Mouse (Mus musculus) cerebellum, adult 2 months (tissue): ENCODE measurements around the gene Rubcn. TPM values are rescaled to one million over a fixed set of nuclear protein-coding genes. Genes with fewer than 3 reads are reported as not detected.
A peak's percentile ranks its signal among the peaks of the same experiment; 100 is the strongest.
"Not testable (repeated sequence)": the region's sequence is repeated elsewhere in the genome, so short reads cannot be mapped to it uniquely, and the experiment has no call there.

Experiments
- DNase-seq, 2 experiments: peaks; one replicate each; pipeline ENCODE4 v3.0.0; 2021
- H3K27ac ChIP-seq: fragments of 200-500 bp; 2 replicates; pipeline ENCODE4 v1.5.1; 2012; ENCODE audit warnings: low read length, control low read depth, inconsistent platforms; ENCODE audit not compliant: insufficient read depth
- H3K27me3 ChIP-seq: fragments of 200-500 bp; 2 replicates; pipeline ENCODE4 v1.6.1; 2012; ENCODE audit warnings: inconsistent platforms, mild to moderate bottlenecking, low read length, moderate library complexity; ENCODE audit not compliant: control insufficient read depth, insufficient read depth
- H3K4me1 ChIP-seq: fragments of 200-500 bp; 2 replicates; pipeline ENCODE4 v1.6.1; 2011; ENCODE audit warnings: low read length; ENCODE audit not compliant: control insufficient read depth, insufficient read depth
- H3K4me3 ChIP-seq: fragments of 200-500 bp; replicated peaks from 2 replicates; pipeline ENCODE3; 2011; ENCODE audit warnings: mild to moderate bottlenecking, low read depth, low read length, control low read depth; ENCODE audit not compliant: insufficient read depth
- CTCF ChIP-seq: fragments of 200-500 bp; IDR thresholded peaks from 2 replicates; pipeline ENCODE4 v1.5.1; 2011; ENCODE audit warnings: low read depth, mild to moderate bottlenecking, control low read depth, low read length, moderate library complexity, borderline replicate concordance; ENCODE audit not compliant: insufficient read depth
- POLR2A ChIP-seq: fragments of 200-500 bp; IDR thresholded peaks from 2 replicates; pipeline ENCODE4 v1.6.1; 2011; ENCODE audit warnings: low read length, control low read depth, borderline replicate concordance; ENCODE audit not compliant: insufficient read depth
- WGBS: fragments of 180-500 bp; shearing (Covaris S2); methylation state at CpG from one replicate; pipeline ENCODE4 v1.1.7; 2018; 5-methylcytosine and 5-hydroxymethylcytosine counted together
- polyA plus RNA-seq: library from polyadenylated mRNA; depleted of rRNA; stranded (reverse); fragments of >200 nt; gene quantifications from 2 replicates; pipeline ENCODE4 v1.2.3, GENCODE M21; 2012

The Rubcn gene
- polyA plus RNA-seq, 1 experiment: 71.9 TPM

GRCm38 (mm10) chr16:32878157-32878598 lies 612 bp upstream of the Rubcn start:
- peak overlapping the region; percentile 19 for H3K27ac ChIP-seq
- DNase-seq: peak in 1 of 2 experiments; percentile 18
- no peak for TF ChIP-seq POLR2A
- TF ChIP-seq CTCF: no peak
- no peaks in the 10 kb centered on the region for H3K27me3 ChIP-seq
- WGBS: 2% methylated on average over 34 of the region's 34 CpGs
- peak overlapping the region; percentile 89 for H3K4me3 ChIP-seq
- peaks cover 5% of the 10 kb centered on the region for H3K4me1 ChIP-seq

GRCm38 (mm10) chr16:32876831-32877230 lies 735 bp downstream of the Rubcn start:
- no peaks in the 10 kb centered on the region for H3K27me3 ChIP-seq
- peak overlapping the region; percentile 73 for H3K4me3 ChIP-seq
- H3K4me1 ChIP-seq: peaks cover 3% of the 10 kb centered on the region
- 17% methylated on average over 9 of the region's 9 CpGs for WGBS
- no peak for DNase-seq
- no peak overlapping the region for H3K27ac ChIP-seq
- no peak for TF ChIP-seq POLR2A
- TF ChIP-seq CTCF: no peak

DNA sequence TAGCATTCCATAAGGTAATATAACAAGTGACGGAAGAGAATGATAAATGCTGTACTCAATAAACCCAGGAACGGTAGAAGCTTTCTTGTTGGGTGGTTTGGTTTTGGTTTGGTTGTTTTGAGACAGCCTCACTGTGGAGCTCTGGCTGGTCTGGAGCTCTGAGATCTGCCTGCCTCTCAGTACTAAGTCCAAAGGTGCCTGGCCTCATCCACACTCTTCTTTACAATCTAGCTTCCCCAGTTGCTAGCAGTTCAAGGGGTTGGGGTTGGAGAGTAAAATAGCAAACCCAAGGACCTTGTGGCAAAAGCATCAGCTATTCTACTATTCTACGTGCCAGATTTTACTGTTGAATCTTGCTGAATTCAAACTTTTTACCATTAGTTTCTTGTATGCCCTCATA lies 1.7 kb downstream of the Rubcn start:
- Histone ChIP-seq H3K27ac (no peak overlapping the region), H3K4me3 (no peak overlapping the region), H3K4me1 (peaks cover 3% of the 10 kb centered on the region), H3K27me3 (no peaks in the 10 kb centered on the region)
- no peak for TF ChIP-seq CTCF
- TF ChIP-seq POLR2A: no peak
- 92% methylated on average over 3 of the region's 3 CpGs for WGBS
- DNase-seq: no peak

- not testable (repeated sequence) for H3K4me3 ChIP-seq, H3K27me3 ChIP-seq, DNase-seq, H3K27ac ChIP-seq, H3K4me1 ChIP-seq
- WGBS: 61% methylated on average over 1 of the region's 1 CpGs
Measured at GRCm38 (mm10) chr16:32875281-32875680, 2.3 kb downstream of the Rubcn start.

GRCm38 (mm10) chr16:32873366-32873765 lies 4.2 kb downstream of the Rubcn start:
- H3K4me1 ChIP-seq: peaks cover 4% of the 10 kb centered on the region; the same call in 1 of the 2 replicates
- DNase-seq: no peak
- H3K4me3 ChIP-seq: no peak overlapping the region
- TF ChIP-seq CTCF (no peak), POLR2A (no peak)
- 41% methylated on average over 3 of the region's 3 CpGs for WGBS
- H3K27me3 ChIP-seq: no peaks in the 10 kb centered on the region
- no peak overlapping the region for H3K27ac ChIP-seq

DNA sequence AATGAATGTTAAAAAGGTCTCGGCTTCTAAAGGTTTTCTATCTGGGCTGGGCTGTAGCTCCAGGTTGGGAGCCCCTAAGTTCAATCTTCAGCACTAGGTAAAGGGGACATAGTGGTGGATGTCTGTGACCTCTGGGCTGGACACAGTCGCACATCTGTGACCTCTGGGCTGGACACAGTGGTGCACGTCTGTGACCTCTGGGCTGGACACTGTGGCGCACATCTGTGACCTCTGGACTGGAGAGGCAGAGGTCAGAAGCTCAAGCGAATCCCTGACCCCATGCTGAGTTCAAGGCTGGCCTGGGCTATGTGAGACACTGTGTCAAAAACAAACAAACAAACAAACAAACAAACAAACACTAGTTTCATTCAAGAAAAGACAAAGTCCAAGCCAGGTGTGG lies 7.3 kb downstream of the Rubcn start:
- no peak for DNase-seq
- Histone ChIP-seq H3K4me1 (peaks cover 6% of the 10 kb centered on the region), H3K27me3 (no peaks in the 10 kb centered on the region), H3K4me3 (no peak overlapping the region), H3K27ac (no peak overlapping the region)
- TF ChIP-seq POLR2A: no peak
- no peak for TF ChIP-seq CTCF
- 60% methylated on average over 5 of the region's 5 CpGs for WGBS

GRCm38 (mm10) chr16:32867919-32868552 lies 9.5 kb downstream of the Rubcn start:
- H3K27ac ChIP-seq: peak overlapping the region; percentile 37
- H3K27me3 ChIP-seq: no peaks in the 10 kb centered on the region
- peak; percentile 90 to 92 for DNase-seq
- peaks cover 9% of the 10 kb centered on the region for H3K4me1 ChIP-seq
- TF ChIP-seq POLR2A: peak; percentile 86; the same call in 1 of the 2 replicates
- TF ChIP-seq CTCF: no peak
- under 1% methylated on average over 35 of the region's 35 CpGs for WGBS
- peak overlapping the region; percentile 69 for H3K4me3 ChIP-seq

DNA sequence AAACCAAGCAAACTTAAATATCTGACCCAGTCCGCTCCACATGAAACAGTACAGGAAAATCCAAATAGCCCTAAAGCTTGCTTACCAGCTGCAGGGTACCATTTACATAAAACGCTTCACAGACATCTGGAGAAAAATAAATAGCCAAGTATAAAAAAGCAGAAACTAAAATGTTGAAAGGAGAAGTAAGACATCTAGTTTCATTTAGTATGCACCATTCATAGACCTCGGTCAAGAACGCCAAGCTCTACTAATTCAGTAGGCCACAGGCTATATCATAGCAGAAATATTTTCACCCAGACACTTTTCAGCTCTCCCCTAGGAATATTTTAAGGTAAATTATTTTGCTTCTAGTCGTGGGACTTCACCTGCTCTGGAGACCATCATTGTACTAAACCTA lies 10.9 kb downstream of the Rubcn start:
- 88% methylated on average over 5 of the region's 5 CpGs for WGBS
- Histone ChIP-seq H3K27ac (no peak overlapping the region), H3K4me1 (peaks cover 9% of the 10 kb centered on the region), H3K27me3 (no peaks in the 10 kb centered on the region), H3K4me3 (no peak overlapping the region)
- no peak for DNase-seq
- no peak for TF ChIP-seq CTCF
- TF ChIP-seq POLR2A: no peak
